Mouse (Mus musculus): Measurements from ENCODE around the gene Tbc1d1.
A peak's percentile ranks its signal among the peaks of the same experiment; 100 is the strongest.

Tbc1d1 gene

DNA sequence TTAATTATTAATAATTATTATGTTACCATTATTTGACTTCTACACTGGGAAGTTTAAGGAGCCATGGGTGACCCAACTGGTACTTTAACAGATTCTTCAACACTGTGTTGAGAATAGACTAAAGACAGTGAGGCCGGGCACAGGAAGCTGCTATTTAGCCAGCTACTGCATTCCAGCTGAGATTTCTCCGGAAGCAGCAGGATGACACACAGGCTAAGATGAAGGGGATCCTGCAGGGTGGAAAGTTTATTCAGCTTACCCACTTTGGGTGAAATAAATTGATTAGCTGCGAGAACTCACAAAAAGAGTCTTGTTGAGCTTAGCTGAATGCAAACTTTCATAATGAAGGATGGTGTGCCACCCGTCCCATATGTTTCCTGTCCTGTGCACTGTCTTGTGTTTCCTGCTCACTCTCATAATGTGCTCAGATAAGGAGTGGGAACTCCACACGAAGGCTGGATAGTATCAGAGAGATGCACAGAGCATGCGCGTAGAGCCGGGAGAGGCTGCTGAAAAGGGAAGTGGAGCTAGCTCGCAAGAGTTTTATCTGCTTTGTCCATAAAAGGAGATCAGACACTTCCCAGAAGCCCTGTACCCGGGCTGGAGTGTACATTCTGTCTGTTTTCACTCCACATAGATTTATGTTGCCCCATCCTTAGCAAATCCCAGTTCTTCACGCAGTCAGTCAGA lies at the start of gene Tbc1d1:
Gene Tbc1d1, plus strand, starts transcription at position 445 of the 690 bp plus-strand sequence.
- DNase-seq: peak; percentile 55

DNA sequence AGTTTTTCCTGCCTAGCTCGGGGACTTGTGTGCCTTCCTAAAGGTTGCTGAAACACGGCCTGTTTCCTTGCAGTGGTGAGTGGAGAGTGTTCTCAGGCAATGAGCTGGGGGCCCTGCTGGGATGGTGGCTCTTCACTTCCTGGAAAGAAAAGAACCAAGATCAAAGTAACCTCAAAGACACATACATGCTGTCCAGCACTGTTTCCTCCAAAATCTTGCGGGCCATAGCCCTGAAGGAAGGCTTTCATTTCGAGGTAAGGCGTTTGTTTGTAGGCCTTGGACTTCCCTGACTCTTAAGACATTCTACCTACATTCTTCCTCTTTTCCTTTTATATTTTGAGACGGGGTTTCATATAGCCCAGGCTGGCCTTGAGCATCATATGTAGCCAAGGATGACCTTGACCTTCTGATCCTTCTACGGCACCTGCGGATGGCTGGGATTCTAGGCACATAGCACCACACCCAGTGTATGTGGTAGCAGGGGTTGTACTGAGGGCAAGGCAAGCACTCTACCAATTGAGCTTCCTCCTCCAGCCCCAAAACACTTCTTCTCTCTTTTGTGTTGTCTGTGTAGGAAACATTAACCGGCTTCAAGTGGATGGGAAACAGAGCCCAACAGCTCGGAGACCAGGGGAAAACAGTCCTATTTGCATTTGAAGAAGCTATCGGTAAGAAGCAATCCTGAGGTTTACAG lies 48.4 kb upstream of the Tbc1d1 start:
- no peak for DNase-seq

DNA sequence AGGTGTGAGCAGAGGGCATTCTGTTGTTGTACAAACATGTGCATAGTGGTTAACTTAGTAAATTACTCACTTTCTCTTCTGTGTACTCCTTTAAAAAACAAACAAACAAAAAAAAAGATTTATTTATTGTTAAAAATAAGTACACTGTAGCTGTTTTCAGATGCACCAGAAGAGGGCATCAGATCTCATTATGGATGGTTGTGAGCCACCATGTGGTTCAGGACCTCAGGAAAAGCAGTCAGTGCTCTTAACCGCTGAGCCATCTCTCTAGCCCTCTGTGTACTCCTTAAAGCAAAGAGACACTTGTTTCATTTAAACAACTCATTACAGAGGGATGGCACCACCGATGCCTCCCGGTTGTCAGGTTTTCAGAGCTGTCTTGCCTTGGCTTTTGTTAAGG lies 46.9 kb upstream of the Tbc1d1 start:
- no peak for DNase-seq

DNA sequence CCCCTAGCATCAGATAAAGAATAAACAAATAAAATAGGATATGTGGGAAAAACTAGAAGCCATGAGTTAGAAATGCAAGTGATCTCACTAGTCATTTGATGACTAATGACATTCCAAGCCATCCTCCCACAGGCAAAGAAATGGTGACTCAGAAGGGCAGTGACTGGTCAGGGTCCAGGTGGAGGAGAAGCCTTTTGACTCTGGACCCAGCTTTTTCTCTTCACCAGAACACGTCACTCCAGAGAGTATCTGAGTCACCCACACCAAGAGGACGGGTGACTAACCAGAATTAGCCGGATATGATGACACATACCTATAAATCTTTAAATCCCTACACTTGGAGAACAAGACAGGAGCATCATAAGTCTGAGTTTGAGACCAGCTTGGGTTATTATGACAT lies 43.7 kb upstream of the Tbc1d1 start:
- DNase-seq: no peak

DNA sequence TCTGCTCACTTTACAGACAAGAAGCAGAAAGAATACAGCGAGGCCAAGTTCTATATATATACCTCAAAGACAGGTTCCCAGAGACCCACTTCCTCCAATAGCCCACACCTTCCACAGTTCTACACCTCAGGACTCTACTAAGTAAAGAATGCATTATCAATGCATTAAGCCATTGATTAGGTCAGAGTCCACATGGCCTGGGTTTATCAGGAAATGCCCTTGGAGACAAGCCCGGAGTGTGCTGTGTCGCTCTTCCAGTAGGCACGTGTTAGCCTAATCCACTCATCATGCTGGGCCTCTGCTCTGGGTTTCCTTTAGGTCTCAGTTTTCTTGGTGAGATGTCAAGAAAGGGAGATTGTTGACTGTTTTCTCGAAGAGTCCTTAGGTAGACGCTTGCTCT lies 41.9 kb upstream of the Tbc1d1 start:
- no peak for DNase-seq

DNA sequence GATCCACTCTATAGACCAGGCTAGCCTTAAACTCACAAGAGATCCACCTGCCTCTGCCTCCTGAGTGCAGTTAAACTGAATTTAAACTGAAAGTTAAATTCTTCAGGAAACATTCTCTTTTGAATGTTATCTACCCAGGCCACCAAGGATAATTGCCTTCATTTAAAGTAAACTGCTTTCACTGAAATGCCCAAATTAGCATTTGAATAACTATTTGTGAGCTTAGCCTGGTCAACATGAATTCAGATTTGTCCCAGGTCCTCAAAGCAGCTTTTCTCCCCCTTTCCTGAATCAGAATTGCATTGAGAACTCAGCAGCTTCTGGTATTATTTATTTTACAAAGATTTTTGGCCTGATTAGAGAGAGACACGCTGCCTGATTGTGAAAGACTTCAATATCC lies 38.9 kb upstream of the Tbc1d1 start:
- DNase-seq: no peak

DNA sequence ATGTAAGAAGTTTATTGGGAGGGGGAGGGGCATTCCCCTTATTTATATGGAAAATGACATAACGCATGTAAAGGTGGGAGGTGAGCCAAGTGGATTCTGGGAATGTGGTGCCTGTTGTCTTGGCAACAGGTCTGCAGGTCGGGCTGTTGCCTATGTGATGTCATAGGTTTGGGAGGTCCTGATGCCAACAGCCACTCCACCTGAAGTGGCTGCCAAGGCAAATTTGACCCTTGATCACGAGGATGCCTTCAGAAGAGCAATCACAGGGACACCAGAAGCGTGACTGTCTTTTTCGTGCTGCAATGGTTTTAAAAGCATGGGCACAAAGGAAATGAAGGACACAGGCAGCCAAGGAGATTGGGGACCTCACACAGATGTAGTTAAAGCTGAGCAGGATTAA lies 30.3 kb upstream of the Tbc1d1 start:
- DNase-seq: no peak

DNA sequence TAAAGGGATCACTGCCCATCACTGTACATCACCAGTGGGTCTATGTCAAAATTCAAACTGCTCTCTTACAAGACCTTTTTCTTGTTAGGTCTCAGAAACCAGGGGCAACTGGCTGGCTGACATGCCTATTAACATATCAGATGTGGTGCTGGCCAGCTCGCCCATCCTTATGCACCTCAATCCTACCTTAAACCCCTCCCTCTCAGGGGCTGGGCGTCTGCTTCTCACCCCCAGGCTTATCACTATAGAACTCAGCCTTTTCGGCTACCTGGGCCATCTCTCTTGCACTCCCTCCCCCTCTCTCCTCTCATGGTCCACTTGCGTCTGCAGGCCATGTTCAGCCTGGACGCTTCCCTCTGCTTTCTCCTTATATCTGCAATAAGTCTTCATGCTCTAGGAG lies 24.6 kb upstream of the Tbc1d1 start:
- no peak for DNase-seq

DNA sequence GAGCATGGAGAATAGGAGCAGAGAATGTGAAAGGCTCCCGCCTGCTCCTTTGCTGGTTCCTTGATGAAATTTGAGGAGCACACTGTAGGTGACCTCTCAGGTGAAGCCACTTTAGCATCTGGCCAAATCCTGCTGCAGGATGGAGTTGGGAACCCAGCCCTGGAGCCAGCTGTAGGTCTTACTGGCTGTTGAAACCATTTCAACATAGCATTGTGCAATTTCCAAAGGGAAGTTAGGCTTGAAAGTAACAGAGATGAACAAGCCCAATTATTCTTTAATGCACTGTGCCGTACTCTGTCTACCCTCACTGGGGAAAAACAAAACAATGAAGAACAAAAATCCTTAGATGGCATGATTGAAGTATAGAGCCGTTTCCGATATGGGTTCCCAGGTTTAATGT lies 22.2 kb upstream of the Tbc1d1 start:
- no peak for DNase-seq

DNA sequence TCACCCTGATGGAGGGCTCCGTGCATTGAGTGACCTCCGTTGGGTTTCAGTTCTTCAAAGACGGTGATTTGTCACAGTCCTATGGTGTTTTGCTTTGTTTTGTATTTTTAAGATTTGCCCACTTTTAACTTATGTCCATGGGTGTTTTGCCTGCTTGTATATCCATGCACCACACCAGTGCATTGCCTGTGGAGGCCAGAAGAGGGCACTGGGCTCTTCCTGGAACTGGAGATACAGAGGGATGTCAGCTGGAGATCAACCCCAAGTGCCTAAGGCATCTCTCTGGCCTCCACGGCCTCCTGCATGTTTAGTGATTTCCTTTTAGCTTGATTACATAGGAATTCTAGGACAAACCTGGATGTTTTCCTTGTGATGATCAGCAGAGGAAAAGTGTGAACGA lies 19.8 kb upstream of the Tbc1d1 start:
- peak; percentile 31 for DNase-seq

DNA sequence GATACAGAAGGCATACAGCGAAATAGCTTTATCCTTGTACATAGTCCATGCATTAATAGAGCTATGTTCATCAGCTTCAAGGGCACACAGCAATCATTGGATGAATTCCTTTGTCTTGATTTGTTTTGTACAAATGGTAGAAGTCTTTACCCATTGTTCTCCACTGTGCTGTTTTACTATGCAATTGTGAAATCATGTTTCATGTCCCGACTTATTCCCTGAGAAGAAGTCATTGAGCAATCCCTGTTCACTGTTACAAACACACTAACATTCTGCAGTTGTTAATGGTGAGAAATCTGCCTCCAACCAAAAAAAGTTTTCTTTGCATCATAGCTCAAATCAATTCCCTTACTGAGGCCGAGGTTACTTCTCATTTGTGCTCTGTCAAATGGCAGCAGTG lies 15.9 kb upstream of the Tbc1d1 start:
- no peak for DNase-seq

DNA sequence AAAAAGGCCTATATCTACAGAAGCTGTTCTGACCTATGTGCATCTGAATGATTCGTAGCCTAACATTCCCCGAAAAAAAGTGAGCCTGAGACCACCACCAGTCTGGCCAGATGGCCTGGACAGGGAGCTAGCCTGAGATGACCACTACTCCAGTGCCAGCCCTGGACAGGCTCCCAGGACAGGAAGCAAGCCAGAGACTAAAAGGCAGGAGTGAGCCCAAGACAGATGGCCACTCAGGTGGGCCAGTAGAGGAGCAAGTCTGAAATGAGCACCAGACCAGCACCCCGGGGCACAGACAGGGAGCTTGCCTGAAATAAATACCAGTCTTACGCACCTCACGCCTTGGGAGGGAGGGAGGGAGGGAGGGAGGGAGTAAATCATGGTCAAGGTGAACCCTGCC lies 11.8 kb upstream of the Tbc1d1 start:
- no peak for DNase-seq

DNA sequence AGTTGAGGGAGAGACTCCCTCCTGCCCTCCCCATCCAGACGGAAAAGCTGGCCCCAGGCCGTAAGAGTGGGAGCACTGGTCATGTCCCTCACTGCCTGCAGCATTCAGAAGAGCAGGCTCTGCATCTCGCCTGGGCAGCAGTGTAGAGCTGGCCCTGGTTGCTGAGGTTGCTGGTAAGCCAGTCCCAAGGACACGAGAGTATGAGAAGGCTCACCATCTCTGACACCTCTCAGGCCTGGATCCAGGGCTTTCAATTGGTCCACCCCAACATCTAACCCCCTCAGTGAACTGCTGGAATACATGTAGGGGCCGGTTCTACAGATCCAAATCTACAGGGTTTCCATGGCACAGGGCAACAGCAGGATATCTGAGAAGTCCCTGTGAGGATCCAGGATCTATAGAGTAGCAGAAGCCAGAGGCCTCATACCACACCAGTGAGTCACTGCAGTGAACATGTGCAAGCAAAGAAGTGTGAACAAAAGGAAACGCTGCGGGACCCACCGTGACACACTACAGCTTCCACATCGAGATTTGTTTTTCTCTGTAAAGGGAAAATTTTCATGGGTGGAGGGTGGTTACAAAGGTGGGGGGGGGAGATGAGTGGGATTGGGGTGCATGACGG lies 9.6 kb upstream of the Tbc1d1 start:
- DNase-seq: no peak

DNA sequence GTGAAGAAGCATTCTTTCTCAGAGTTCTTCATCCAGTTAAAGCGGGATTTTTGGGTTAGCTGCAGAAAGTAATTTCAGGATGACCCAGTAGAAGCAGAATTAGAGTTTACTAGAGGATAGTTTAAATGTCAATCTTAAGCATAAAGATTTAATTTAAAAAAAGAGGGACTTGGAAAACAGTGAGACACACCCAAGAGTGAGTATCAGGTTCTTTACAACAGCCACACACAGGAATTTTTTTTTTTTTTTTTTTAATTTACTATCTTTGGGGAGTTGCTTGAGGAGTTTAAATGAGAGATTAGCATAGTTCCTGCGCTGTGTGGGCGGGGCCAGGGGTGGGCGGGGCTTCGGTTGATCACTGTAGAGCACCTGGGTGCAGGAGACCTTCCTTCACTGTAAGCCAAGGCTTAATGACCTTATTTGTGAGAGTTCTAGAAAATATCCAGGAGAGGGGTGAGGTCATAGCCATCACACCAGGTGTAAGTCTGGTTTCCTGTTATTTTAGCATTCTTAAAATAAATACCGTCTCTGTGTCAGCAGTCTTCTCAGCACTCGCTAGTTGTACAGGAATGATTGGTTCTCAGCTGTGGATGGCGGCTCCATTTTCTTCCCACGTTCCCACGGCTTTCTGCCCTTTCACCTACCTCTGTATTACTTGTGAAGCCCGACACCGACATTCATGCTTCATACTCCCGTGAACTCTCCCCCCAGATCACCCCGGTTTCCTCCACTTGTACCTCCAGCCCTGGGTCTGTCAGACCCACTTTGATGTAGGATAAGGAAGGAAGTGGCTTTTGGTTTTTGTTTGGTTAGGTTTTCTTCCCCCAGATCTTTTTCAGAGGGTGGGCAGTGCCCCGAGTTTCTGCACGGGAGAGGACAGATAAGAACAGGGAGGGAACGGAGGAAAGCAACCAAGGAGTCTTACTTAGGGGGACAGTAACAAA lies 6.6 kb upstream of the Tbc1d1 start:
- DNase-seq: no peak

DNA sequence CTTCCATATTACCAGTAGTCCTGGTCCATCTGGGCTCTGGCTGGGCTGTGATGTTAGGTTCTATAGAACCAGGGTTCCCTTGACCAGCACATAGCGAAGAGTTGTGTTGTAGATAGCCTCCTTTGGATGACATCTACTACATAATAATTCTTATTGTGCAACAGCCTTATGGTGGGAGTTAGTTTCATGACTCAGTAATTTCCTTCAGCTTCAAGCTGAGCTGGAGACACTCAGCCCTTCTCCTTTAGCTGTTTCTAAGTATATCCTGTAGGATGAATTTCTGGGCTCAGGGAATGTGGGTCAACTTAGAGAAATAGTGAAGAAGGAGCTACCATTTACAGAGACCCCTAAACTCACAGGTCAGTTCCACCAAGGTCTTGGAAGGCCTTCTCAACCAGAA lies 2.8 kb upstream of the Tbc1d1 start:
- no peak for DNase-seq

DNA sequence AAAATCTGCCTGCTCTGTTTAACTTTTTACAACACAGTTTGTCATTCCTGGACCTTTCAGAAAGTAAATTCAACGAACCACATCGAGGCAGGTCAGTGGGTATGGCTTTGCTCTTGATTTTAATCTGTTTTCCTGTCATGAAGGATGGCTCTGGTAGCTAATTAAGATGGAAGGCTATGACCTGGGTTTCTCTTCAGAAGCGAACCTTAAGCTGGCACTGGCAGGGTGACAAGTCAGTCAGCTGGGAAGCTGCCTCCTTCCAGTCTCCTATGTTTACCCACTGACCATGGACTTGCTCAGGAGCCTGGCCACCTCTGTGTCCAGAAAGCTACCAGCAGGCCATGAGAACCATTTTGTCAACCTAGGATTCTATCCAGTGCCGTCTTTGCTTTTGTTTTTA lies 474 bp downstream of the Tbc1d1 start:
- DNase-seq: peak; percentile 38

DNA sequence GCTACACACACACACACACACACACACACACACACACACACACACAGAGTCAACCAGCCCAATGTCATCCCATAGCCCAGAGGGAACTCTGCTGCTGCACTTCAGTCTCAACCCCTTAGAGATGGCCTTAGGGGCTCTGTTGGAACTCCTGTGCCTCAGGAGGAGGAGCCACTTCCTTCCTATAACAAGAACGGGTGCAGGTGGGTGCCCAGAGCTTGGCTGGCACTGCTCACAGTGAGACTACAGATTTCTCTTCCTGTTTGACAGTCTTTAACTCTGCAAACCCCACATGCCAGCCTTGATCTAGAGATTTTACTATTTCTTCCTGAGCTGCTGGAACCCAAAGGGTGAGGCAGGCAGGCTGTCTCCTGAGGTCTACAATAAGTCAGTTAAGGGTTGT lies 1.8 kb downstream of the Tbc1d1 start:
- DNase-seq: no peak

DNA sequence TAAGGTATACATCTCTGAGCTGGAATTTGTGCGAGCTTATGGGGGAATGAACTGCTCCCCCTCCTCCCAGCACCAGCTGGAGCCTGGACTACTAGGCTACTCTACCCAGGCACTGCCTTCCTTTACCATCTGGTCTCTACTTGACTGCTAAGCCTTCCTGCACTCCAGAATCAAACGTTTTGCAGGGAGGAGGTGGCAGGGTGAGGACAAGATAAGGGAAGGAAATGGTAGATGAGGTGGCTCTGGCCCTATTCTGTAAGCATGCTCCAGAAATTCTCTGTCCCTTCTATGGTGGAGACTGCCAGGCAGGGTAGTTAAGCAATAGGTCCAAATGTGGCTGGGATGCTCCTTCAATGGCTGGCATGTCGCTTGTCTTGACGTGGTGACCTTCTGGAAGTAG lies 2.4 kb downstream of the Tbc1d1 start:
- DNase-seq: no peak

DNA sequence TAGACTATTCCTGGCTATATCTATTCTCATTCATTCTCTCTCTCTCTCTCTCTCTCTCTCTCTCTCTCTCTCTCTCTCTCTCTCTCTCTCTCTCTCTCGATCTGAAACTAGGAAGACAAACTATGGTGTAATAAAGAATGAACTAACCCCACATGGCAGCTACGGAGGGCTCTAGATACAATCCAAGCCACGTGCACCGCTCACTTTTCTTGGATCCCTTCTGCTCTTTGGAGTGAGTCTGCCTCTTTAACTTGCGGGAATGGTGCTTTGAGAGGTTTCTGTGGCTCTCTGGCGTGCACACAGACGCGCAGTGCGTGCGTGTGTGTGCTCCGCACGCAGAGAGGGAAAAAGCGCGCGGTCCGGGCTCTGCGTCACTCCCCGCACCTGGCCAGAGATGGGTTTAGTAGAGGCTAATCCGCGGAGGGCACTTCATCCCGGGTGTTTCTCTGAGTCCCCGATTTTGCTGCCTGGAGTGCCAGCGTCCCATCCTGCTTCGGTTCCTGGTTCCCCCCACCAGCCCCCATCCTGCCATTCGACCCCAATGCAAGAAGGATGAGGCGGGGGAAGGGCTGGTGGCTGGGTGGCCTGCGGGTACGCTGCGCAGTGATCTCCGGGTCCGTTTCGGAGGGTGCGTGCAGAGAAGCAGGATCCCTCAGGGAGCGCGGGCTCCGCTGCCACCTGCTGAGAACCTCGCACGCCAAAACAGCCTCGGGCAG lies 3.1 kb downstream of the Tbc1d1 start:
- DNase-seq: no peak

DNA sequence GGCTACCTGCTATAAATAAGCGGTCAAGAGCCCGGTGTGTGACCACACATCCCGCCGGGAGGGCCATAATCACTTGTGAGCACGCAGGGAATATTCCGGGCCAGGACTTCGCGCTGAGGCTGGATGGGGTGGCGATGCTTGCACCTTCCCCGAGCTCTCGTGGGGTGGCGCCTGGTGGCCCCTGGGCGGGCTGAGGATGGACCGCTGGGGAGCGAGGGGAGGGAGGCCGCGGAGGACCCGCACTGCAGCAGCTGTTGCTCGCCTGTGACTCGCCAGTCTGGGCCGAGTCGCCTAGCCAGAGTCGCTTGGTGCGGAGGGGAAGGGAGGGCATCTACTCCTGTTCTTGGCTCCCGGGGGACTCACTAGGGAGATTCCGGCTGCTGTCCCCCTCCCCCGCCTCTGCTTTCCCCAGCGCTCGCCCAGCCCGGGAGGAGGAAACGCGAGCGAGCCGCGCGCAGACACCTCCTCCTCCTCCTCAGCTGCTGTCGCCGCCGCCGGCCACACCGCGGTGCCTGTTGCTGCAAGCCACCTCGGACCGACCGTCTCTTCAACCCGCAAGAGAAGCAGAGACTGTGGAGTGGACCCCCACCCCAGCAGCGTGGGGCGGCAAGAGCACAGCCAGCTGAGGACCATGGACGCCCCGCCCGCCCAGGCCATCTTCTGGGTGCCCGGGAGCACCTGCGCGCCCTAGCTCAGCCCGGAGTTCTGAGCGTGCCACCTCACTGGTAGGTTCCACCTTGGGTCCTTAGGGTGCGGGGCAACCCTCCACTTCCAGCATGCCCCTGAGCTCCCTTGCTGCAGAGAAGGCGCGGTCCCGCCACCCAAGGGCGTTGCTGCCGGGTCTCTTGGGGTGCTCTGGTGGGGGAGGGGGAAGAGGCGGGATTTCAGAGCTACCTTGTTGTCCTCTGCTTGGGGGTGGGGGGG lies 3.9 kb downstream of the Tbc1d1 start:
- DNase-seq: peak; percentile 71

DNA sequence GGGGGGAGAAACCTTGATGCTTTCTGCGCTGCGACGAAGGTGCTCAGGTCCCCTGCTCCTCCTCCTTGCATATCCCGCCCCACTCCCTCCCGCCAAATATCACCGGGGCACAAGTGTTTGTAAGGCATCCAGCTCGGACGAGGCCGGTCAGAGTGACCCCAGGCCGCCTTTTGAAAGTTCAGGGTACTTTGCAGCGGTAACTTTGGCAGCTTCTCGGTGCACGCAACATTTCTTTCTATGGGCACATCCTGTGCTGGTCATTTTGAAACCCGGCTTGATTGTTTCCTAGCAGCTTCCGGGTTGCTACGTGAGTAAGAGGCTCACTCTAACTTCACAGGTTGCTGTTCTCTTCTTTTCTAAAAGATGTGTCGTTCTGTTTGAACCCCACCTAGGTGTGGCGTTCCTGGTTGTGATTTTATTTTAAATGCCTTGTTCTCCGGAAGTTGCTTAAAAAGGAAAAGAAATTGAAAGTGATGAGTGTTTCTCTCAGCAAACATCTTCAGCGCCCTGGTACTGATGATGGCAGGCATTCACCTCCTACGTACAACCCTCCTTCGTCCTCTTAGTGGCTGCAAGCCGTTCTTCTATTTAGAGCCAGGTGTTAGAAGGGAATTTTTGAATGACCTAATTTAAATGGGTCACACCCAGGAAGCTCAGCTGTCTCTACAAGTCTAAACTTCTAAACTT lies 4.7 kb downstream of the Tbc1d1 start:
- peak; percentile 21 for DNase-seq

Measured in kidney, adult 18-20 months (tissue).